Mouse (Mus musculus) heart, postnatal 10 days (tissue): Measurements from ENCODE around the gene Gm21497. TPM values are rescaled to one million over a fixed set of nuclear protein-coding genes. Genes with fewer than 3 reads are reported as not detected.
"Not testable (repeated sequence)": the region's sequence is repeated elsewhere in the genome, so short reads cannot be mapped to it uniquely, and the experiment has no call there.

Experiments used
- DNase-seq, 2 experiments: peaks; one replicate each; pipeline ENCODE4 v3.0.0; 2021
- intact Hi-C: fragments of 180-260 bp; cut with DNase I; formaldehyde crosslinking; loops from one replicate; pipeline ENCODE4 v1.15.1; 2025
- total RNA-seq, 2 experiments: library from RNA; stranded (reverse); gene quantifications; 2 replicates each; pipeline ENCODE4 v1.2.3; 2021

Gm21497 gene
- total RNA-seq, result not detected

DNA sequence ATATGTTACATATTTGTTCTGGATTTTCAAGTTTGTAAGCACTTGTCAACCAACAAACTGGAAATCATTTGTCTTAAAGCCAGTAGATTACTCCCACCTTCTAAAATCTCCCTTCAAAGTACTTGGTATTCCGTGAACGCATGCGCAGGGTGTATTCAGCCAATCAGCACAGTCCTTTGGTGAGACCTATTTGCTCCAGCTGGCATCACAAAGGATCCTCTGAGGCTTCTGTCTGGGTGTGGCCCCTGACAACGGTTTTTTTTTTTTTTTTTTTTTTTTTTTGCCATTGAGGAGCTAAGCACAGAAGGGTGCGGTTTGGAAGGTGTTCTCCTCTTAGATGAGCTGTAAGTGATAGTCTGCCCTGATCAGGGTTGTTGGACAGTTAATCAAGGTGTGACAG is at the start of gene Gm21497:
TSS of gene Gm21497 (plus strand) at position 301 of the 400 bp plus-strand sequence.
- intact Hi-C loops, DNase-seq: not testable (repeated sequence)
